Mouse (Mus musculus) 3T3-L1 (cell line): Measurements from ENCODE around the gene Aox1.
"Not testable (repeated sequence)": the region's sequence is repeated elsewhere in the genome, so short reads cannot be mapped to it uniquely, and the experiment has no call there.

ENCODE experiments used
- DNase-seq: peaks from one replicate; pipeline ENCODE4 v3.0.0-alpha.2; 2015; ENCODE audit warnings: low read depth, low spot score

Aox1 gene

DNA sequence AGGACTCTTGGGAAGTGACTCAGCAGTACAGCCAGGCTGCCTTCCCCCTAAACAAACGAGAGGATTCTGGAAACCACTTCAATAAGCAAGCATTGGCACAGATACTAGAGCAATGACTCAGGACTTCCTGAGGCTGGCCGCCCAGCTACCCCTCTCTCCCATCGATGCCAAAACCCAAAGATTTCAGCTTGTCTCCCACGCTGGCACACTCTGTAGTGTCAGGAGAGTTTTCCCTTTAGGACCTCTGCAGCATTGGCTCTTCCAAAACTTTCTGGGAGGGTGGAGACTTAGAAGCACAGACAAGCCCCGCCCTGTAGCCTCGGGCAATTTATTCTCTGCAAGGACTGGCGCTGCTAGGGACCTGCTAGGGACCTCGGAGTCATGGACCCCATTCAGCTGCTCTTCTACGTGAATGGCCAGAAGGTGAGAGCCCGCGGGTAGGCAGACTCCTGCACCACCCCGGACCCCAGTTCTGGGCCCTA lies at the start of gene Aox1:
Aox1 (plus strand) TSS at position 296 of the 482 bp plus-strand sequence.
- peak; percentile 99 for DNase-seq

DNA sequence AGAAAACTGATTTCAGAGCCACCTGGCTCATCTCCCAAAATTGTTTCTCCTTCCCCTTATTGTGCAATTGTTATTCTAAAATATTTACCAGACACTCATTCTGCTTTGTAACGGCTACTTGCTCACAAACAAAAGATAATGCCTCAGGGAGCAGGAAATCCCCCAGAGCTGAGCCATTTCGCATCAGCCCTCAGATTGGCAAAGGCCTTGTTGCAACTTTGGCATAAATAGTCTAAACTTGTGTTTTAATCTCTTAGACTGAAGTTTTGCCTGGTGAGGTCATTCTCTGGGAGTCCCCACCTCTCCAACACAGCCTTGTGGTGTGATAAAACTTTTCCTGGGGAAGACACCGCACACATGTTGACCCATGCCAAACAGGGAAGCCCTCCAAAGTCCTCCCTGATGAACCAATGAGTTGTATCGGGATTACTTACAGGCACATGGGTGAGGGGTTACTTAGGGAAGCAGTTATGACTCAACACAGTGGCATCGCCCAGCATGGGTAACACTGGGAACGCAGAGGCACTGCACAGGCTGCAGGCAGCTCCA lies 40.6 kb upstream of the Aox1 start:
- peak; percentile 86 for DNase-seq

DNA sequence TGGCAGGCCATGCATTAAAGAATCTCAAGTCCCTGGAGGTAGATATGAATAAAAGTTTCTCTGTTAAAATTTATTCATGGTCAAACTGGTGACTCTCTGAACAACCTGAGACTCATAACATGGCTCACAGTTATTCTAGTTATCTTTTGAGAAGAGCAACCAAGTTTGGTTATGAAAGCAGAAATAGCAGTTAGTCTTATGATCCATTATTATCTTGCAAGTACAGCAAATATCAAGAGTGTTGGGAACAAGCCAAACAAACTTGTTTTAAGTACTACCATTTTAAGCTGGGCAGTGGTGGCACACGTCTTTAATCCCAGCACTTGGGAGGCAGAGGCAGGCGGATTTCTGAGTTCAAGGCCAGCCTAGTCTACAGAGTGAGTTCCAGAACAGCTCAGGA lies 38.5 kb upstream of the Aox1 start:
- DNase-seq, result no peak

DNA sequence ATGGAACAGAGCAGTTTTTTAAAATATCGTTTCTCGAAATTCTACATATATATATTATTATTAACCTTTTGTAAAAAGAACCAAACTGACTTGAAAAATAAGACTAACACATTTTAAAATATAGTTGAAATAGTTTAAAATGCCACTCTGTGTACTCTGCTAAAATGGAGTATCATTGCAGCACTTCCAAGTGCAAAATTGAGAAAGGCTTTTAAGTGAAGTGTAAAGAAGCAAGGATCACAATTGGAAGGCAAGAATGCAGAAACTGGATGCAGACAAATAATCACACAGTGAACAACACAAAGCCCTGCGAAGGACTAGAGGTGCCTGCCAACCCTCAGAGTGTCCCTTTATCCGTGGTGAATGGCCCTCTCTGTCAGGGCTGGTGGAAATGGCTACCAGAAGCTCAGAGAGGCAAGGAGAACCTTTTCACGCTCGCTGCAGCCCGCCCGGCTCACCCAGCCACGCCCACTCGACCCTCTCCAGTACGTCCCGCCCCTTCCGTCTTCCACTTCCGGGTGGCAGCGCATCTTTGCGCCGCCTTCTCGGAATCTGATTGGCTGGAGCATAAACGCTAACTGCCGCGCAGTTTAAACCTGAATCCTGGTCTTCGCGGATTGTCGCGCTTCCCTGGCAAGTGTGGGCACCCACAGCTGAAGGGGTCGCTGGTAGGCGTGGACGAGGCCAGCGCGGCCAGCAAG lies 34.1 kb upstream of the Aox1 start, which contains the start of gene Sgo2a:
Sgo2a (plus strand) TSS at position 540 of the 701 bp plus-strand sequence.
- peak; percentile 94 for DNase-seq

DNA sequence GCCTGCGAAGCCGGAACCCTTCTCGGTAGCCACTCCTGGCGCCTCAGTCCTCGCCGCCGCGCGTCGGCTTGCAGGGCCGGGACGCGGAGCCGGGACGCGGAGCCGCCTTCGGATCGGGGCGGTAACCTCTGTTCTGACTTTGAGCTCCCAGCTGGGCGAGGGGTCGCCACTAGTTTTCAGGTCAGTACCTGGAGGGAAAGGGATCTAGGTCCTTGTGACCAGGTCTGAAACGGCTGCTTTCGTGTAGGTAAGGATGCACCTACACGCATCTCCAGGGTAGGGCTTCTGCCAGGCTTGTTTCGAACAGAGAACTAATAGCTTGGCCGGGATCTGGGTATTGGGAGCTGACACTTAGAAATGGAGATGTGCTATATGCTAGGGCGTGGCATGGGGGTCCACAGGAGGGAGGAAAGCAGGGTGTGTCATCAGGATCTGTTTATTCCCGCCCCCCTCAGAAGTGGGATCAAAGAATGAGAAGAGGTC lies 33.6 kb upstream of the Aox1 start:
- DNase-seq, result no peak

DNA sequence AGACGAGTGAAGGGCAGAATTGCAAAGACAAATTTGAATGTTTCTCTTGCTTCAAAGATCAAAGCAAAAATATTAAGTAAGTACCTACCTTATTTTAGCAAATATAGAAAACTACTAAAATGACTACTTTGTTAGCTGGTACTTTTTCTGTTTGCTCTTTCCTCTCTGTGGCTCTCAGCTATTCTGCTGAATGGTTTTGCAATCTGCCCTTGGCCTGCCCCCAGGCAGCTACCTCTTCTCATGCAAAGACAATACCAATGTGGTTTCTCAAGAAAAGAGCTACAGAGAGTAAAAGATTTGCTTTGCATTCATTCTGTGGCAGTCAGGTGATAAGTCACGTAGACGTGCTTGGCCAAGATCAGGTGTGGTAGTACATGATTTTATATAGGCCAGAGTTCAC lies 31.6 kb upstream of the Aox1 start:
- DNase-seq, result peak; percentile 15

DNA sequence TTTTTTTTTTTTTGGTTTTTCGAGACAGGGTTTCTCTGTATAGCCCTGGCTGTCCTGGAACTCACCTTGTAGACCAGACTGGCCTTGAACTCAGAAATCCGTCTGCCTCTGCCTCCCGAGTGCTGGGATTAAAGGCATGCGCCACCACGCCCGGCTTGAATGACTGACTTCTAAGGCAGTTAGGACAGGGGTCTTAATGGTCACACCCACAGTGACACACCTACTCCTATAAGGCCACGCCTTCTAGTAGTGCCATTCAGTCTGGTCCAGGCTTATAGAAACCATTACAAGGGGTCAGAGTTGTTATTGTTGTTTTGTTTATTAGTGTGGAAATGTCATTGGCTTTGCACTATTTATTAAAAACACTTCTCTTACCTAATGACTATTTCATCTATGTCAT lies 23.3 kb upstream of the Aox1 start:
- DNase-seq, result not testable (repeated sequence)

DNA sequence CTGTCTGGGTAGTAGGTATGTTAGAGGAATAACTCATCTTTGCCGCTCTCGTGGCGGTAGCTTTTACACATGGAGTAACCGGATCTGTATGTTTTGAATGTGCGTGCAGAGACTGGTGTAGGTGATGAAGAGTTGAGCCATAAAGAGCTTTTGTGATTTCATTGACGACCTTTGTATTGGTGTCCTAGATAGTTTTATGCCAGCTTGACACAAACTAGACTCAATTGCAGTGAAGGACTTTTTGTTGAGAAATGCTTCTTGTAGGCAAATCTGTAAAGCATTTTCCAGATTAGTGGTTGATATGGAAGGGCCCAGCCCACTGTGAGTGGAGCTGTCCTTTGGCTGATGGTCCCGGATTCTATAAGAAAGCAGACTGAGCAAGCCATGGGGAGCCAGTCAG lies 10.9 kb upstream of the Aox1 start, which contains the start of gene Kctd18:
Kctd18 (minus strand) TSS at position 101 of the 400 bp plus-strand sequence.
- no peak for DNase-seq

DNA sequence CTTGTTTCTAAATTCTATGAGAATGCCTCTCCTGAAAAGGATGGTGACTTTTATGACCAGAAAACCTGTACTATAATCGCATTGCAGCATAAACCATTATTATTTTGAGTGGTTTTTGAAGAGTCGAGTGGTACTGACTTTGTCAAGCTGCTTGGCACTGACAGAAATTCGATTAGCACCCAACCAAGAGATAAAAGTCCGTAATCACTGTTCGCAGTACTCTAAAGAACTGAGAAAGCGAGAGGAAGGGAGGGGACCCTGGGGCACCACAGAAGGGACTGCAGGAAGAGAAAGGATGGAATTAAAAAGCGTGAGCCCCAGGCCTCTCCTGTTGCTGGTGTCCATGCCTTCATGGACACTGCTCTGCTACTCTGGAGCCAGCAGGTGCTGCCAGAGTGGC lies 2.0 kb upstream of the Aox1 start:
- DNase-seq, result no peak

DNA sequence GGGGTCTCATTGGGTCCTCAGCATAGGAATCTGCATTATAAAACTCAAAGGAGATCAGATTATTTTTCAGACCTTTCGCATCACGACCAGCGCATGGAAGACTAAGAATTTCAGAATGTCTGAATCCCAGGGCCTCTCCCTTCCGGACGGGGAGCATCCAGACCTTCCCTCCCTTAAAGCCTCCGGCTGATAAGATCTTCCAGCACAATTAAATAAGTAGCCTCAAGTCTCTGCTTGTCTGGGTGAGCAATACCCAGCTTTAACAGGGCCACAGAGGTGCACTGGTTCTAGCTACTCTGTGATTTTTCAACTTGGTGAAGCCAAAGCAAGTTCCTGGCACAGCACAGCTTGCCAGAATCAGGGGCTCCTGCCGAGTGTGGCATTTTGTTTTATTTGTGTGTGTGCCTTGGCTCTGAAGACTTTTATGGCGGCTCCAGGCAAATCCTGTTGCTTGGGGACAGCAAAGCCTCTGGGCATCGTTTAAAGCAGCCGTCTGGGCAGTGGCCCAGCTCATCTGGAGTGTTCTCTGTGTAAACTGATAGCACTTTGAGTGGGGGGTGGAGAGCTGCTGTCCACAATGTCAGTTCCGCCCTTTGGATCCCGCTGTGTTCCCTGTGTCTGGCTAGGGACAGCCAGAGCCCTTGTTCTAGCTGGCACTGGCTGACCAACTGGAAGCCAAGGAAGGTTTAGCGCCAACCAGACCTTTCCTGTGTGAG lies 583 bp downstream of the Aox1 start:
- peak; percentile 89 for DNase-seq

DNA sequence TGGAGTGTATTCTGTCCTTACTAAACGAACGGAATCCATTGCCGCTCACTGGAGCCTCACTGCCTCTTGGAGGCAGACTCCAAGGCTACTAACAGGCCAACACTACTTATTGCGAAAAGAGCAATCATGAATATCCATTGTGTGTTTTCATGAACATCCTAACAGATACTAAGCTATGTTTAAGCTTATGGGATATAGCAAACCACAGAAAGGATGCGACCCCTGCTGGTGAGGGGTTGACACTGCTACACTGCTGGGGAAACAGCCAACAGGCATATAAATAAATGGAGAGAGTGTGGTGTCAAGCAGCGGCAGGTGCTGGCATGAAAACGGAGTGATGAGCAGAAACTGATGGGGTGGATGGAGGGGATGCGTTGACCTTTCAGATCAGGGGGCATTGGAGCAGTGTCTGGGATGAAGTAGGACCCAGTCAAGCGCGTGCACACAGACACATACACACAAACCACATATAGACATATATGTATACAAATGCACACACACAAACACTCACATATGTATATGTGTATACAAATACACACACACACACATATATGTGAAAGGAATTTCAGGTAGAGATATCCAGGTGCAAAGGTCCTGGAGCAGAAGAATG lies 1.5 kb downstream of the Aox1 start:
- peak; percentile 92 for DNase-seq

DNA sequence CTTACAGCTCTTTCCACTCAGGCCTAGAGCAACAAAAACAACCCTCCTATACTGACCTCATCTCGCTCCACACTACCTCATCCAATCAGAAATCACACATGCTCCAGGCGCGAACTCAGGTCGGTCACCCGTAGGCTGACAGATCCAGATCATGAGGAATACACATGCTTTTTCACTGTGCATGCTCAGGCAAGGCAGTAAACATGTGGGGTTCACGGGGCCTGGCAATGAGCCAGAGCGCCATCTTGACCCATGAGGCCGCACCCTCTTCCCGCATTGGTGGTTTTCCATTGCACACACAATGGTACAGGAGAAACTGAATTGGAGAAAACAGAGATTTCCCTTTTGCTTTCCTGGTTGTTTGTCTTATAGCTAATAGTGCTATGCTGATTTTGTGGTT lies 7.6 kb downstream of the Aox1 start:
- not testable (repeated sequence) for DNase-seq

DNA sequence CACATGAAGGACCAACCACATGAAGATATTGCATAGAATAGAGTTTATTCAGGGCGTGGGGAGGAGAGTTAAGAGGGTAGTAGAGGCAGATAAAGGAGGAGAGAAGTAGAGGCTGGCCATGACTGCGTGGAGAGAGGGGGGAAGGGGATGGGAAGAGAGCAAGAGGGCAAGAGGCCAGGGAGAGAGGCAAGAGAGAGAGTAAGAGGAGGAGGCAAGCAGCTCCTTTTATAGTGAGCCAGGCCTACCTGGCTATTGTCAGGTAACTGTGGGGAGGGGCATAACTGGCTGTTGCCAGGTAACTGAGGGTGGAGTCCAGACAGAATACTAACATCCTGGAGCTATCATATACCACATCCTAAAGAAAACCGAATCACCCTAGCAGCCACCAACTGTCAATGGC lies 15.3 kb downstream of the Aox1 start:
- no peak for DNase-seq

DNA sequence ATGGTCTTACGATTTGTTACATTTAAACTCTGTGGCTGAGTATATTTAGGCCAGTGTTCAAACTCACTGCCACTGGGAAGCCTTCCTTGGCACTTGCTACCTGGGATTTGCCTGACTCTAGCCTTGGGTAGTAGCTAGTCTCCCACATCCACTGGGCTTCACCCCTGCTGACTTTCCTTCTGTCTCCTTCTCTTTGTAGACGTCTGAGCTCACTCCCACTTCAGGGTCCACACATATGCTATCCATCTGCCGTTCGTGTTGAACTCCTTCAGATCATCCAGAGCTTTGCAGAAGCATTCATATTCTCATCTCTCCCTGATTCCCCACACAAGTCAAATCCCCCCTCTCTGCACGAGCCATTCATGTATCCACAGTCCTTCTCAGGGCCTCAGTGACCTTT lies 15.8 kb downstream of the Aox1 start:
- no peak for DNase-seq

DNA sequence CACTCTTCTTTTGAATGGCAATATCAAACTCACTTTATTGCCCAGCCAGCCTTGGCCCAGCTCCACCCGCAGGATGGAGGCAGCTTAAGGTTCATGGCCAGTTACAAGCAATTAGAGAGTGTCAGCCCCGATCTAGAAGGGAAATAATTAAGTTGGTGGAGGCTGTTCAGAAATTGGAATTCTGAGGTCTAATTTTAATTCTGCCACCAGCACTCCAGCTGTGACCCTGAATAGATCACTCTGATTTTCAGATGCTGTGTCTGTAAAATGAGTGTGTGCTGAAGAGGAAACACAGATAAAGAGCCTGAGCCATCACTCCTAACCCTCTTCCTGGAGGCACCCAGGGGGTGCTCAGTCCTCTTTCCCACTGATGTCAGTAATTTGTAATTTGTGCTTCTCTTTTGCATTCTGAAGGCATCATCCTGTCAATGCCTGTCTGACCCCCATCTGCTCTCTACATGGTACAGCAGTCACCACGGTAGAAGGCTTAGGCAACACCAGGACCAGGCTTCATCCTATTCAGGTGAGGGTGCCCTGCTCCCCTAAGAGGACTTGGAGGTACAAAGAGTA lies 17.1 kb downstream of the Aox1 start:
- DNase-seq, result no peak

DNA sequence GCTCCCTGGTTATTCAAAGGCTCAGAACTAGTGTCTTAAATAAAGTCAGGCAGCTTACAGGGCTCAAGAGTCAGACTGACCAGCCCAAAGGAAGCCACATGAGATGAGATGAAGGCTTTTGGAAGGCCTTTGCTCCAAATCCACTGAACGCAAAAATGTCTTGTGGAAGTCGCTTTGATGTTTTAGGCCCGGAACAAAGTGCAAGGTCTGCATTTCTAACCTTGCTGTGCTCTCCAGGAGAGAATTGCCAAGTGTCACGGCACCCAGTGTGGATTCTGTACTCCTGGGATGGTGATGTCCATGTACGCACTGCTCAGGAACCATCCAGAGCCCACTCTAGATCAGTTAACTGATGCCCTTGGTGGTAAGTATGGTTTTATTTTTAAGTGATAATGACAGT lies 19.4 kb downstream of the Aox1 start:
- DNase-seq, result no peak

DNA sequence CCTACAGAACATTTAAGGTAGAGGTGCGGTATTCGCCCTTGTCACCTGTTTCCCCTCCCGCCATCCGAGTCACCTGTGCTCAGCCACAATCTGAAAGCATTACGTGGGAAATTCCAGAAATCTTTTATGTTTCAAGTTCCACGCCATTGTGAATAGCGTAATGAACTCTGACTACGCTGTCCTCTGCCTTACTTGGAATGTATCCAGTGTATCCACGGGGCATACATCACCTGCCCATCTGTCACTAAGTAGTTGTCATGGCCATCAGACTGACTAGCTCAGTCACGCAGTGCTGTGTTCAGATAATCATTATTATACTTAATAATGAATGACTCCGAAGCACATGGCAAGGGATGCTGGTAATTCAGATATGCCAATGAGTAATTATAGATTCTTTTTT lies 25.9 kb downstream of the Aox1 start:
- DNase-seq, result no peak

DNA sequence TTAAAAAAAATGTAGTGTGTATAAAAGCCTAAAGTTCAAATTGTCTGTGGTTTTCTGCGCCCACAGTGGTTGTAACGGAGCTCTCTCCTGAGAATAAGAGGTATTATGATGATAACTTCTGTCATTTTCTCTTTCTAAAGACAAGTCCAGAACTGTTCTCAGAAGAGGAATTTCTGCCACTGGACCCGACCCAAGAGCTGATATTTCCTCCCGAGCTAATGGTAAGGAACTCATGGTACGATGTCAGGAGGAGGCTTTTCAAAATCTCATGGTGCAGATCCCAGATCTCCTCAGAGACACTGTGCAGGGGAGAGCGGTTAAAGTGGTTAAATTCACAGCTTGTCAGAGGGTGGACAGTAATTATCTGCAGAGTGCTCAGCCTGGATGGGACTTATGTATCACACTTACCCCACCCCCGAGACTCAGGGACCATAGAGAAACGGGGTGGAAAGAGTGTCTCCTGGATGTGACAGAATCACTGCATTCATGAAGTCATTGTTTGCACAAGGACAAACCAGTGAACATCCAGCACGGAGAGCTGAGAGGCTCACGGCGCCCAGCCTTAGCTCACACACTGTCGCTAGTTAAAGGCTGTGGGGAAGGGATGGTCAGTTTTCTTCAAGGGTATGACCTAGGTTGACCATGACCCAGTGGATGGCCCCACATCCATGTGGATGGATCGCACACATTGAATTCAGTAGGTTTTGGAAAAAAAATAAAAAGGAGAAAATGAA lies 26.5 kb downstream of the Aox1 start:
- DNase-seq, result no peak

DNA sequence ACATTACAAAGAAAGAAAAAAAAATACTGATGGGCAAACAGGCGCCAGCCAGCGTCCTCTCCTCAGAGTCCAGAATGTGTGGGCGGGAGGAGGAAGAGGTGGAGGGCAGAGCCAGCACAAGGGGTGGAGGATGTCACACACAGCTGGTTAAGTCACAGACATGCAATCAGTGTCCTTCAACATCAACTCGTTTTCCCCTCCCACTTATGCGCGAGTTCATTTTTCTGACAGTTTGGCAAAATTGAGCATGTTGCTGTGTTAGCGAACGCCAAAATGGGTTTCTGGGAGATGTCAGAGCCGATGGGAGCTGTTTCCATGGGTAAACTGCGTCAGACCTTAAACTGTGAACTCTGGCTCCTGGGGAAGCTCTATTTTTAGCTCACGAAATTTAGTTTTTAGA lies 27.2 kb downstream of the Aox1 start:
- DNase-seq, result no peak

DNA sequence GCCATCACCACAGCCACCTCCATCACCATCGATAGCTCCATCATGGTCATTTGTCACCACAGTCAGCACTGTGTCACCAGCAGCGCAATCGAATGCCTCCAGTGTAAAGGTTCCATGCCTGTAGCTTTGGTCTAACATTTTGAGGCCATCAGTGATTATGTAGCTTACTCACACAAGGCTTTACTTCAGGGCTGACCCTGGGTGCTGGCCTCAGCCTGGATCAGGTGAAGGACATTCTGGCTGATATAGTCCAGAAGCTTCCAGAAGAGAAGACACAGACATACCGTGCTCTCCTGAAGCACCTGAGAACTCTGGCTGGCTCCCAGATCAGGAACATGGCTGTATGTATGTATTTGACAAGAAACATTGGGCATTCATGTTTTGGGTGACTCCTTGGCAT lies 29.1 kb downstream of the Aox1 start:
- DNase-seq, result no peak

DNA sequence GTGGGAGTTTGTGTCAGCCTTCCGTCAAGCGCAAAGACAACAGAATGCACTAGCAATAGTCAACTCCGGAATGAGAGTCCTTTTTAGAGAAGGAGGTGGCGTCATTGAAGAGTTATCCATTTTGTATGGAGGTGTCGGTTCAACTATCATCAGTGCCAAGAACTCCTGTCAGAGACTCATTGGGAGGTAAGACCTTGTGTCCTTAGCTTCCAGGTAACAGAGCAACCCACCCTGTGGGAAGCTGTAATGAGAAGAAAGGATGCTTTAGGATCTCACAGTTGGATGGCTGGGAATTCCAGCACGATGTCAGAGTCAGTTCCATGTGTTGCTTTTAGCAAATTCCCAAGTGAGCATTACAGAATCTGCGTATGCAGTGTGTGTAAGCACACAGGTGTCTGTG lies 32.4 kb downstream of the Aox1 start:
- no peak for DNase-seq
